Mouse (Mus musculus) brown adipose tissue, adult 24 weeks (tissue): ENCODE data around the gene Tbc1d15. TPM values are rescaled to one million over a fixed set of nuclear protein-coding genes. Genes with fewer than 3 reads are reported as not detected.

Experiments used
- H3K27ac ChIP-seq: fragments of 200-500 bp; replicated peaks from 2 replicates; pipeline ENCODE4 v1.5.1; 2012; ENCODE audit warnings: low read depth, mild to moderate bottlenecking, low read length
- H3K4me1 ChIP-seq: fragments of 200-500 bp; 2 replicates; pipeline ENCODE4 v1.6.1; 2012; ENCODE audit warnings: low read length, mixed read lengths; ENCODE audit not compliant: control insufficient read depth, insufficient read depth, insufficient read length
- H3K4me3 ChIP-seq: fragments of 200-500 bp; 2 replicates; pipeline ENCODE4 v1.5.1; 2012; ENCODE audit warnings: low read depth, mild to moderate bottlenecking, low read length, moderate library complexity; ENCODE audit not compliant: insufficient read depth
- polyA plus RNA-seq: library from polyadenylated mRNA; stranded (reverse); fragments of >200 nt; gene quantifications from 2 replicates; pipeline ENCODE4 v1.2.4, GENCODE M21; 2012; ENCODE audit not compliant: missing spikeins, insufficient read depth, insufficient read length

Gene Tbc1d15
- polyA plus RNA-seq, 1 experiment: 49.9 TPM

DNA sequence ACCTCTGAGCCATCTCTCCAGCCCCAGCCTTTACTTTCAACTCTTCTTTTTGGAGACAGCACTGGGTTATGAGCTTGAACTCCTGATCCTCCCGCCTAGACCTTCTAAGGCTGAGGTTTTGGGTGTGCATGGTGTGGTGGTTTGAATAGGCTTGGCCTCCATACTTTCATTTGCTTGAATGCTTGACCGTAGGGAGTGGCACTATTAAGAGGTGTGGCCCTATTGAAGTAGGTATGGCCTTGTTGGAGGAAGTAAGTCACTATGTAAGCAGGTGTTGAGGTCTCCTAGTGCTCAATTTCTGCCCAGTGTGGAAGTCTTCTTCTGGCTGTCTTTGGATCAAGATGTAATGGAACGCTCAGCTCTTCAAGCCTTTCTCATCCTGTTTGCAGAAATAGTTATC lies 10.2 kb upstream of the Tbc1d15 start:
- H3K4me3 ChIP-seq: no peak overlapping the region
- H3K4me1 ChIP-seq: no peaks in the 10 kb centered on the region
- H3K27ac ChIP-seq: no peak overlapping the region

- Histone ChIP-seq H3K27ac (no peak overlapping the region), H3K4me1 (0 out of 2 replicates have a peak, but pooled peaks cover 2% of the 10 kb centered on the region), H3K4me3 (no peak overlapping the region)
Measured at GRCm38 (mm10) chr10:115256162-115256561, 4.9 kb upstream of the Tbc1d15 start.

- no peak overlapping the region for H3K27ac ChIP-seq
- no peak overlapping the region for H3K4me3 ChIP-seq
- peaks cover 2% of the 10 kb centered on the region; the same call in 1 of the 2 replicates for H3K4me1 ChIP-seq
Measured at GRCm38 (mm10) chr10:115253521-115253920, 2.3 kb upstream of the Tbc1d15 start.

GRCm38 (mm10) chr10:115252321-115252757 lies 1.1 kb upstream of the Tbc1d15 start:
- Histone ChIP-seq H3K4me3 (peak overlapping the region; percentile 55), H3K27ac (0 out of 2 replicates have a peak overlapping the region, but pooled peaks have one; percentile 62)

DNA sequence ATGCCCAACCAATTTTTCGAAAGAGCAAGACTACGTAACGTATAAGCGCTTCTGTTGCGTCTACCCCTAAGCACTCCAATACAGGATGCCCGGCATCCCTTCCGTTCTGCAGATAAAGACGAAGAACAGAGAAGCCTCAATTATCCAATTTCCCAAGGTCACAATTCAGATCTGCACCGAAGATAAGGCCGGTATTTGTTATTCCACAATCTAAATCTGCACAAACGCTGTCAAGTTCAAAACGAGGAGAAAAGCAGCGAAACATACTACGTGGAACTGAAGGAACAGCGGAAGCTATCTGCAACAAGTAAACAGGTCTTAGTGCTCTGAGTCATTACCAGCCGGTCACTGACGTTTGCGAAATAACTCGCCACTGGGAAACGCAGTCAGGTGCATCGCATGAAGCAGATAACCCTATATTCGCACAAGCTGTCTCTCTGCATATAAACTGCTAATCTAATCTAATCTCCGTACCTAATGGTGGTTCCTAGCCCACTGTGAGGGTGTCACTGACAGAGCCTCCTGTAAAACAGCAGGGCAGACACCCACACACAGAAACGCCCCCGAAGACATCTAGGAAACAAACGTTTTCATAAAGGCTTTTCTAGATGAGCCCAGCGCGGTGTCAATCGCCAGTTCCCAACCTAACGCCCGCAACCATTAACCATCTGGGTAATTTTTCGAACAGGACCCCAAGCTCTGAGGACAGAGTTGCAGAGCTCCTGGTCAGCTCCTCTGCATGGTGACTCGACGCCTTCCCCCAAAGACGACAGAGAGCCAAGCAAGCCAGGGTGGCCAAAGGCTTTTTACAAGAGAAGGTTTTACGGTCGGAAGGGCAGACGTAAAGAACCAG lies 806 bp downstream of the Tbc1d15 start:
- peak overlapping the region; percentile 88 for H3K4me3 ChIP-seq
- H3K27ac ChIP-seq: peak overlapping the region; percentile 33; the same call in 1 of the 2 replicates
- H3K4me1 ChIP-seq: peaks cover 2% of the 10 kb centered on the region; the same call in 1 of the 2 replicates

More at GRCm38 (mm10) chr10:115252321-115252757, 1.1 kb upstream of the Tbc1d15 start:
- peaks cover 2% of the 10 kb centered on the region; the same call in 1 of the 2 replicates for H3K4me1 ChIP-seq

GRCm38 (mm10) chr10:115248041-115248440 lies 3.2 kb downstream of the Tbc1d15 start:
- no peak overlapping the region for H3K4me3 ChIP-seq
- no peak overlapping the region for H3K27ac ChIP-seq
- H3K4me1 ChIP-seq: peaks cover 2% of the 10 kb centered on the region; the same call in 1 of the 2 replicates

DNA sequence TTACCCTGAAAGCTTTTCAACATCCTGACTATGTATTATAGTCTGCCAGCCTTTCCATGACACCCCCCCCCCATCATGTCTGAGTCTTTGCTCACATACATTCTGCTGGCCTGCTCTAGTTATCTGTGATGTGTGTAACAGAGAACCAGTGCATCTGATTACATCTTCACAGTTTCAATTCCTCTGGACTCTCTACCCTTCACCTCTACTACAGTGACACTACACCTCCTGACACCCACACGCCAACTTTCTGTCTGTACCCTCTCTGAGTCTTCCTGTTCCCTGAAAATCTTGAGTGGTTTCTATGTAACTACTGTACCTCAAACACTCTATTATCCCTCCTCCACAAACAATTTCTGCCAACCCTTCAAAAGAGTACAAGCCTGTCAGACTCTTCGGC lies 5.8 kb downstream of the Tbc1d15 start:
- Histone ChIP-seq H3K4me1 (no peaks in the 10 kb centered on the region; the same call in 1 of the 2 replicates), H3K27ac (no peak overlapping the region), H3K4me3 (no peak overlapping the region)

- no peaks in the 10 kb centered on the region for H3K4me1 ChIP-seq
- H3K4me3 ChIP-seq: no peak overlapping the region
- H3K27ac ChIP-seq: no peak overlapping the region
Measured at GRCm38 (mm10) chr10:115241082-115241595, 10.1 kb downstream of the Tbc1d15 start.

DNA sequence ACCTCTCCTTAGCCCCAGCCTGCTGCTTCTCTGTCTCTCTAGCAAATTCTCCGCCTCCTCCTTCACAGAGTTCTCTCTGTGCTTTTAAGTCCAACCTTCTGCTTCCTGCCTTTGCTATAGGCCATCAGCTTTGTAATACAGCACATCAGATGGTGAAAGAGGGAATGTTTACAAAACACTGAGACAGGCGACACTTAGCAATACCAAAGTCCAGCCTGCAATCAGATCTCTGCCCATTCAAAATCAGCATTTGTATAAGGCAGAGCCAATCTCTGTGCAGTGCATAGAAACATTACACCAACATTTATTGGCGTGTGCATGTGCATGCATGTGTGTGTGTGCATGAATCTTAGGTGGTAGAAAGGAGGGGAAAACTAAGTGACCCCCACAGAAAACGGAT lies 13.3 kb downstream of the Tbc1d15 start:
- H3K4me3 ChIP-seq: no peak overlapping the region
- no peak overlapping the region for H3K27ac ChIP-seq
- H3K4me1 ChIP-seq: no peaks in the 10 kb centered on the region

DNA sequence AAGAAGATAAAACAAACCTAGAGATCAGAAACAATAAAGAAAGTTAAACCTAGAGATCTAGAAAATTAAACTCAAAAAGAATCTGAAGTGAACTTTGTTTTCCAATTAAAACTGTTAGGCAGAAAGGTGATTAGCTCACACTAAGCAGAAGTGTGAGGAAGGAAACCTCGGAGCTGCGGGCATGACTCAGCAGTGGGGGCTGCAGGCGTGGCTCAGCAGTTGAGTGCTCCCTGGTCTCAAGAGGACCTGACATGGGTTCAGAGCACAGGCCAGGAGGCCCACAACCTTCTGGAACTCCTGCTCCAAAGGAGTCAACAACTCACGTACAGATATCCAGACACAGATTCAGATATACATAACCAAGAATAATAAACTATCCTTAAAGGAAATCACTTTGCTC lies 14.5 kb downstream of the Tbc1d15 start:
- Histone ChIP-seq H3K4me1 (no peaks in the 10 kb centered on the region), H3K4me3 (no peak overlapping the region), H3K27ac (no peak overlapping the region)

- Histone ChIP-seq H3K27ac (no peak overlapping the region), H3K4me3 (no peak overlapping the region), H3K4me1 (no peaks in the 10 kb centered on the region)
Measured at GRCm38 (mm10) chr10:115235501-115235900, 15.8 kb downstream of the Tbc1d15 start.

- Histone ChIP-seq H3K4me1 (no peaks in the 10 kb centered on the region), H3K4me3 (no peak overlapping the region), H3K27ac (no peak overlapping the region)
Measured at GRCm38 (mm10) chr10:115233798-115234197, 17.5 kb downstream of the Tbc1d15 start.

DNA sequence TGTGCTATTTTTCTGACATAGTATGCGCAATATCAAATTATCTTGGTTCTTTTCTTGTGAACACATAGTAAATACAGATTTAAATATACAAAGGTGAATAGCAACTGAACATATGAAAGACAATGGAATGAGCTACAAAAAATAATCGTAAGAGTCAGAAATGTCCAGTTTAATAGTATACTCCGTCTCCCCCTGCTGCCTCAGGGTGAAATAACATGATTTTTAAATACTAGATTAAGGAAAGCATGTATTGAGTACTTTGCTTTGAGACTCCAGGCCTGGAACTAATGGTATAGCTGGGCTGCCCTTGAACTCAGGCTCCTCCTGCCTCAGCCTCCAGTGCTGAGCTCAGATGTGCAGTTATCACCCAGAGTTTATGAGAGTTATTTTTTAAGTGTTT lies 18.8 kb downstream of the Tbc1d15 start:
- no peak overlapping the region for H3K4me3 ChIP-seq
- H3K27ac ChIP-seq: no peak overlapping the region
- no peaks in the 10 kb centered on the region for H3K4me1 ChIP-seq

DNA sequence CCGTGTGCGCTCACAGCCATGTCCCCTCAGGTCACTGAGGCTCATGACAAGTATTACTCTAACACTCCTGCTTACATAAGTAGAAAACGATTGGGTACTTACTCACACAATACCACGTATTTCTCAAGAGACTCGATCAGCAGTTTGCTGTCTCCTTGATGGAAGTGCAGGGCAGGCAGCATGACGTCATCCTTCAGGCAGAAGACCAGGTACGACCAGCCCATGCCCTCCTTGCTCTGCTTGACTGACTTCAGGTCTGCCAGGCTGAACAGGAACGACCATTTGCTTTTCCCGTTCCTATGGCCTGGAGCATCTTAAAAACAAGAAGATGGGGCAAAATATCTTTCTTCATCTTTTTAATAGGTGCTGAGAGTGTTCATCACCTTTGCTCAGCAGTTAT lies 22.2 kb downstream of the Tbc1d15 start:
- Histone ChIP-seq H3K4me3 (no peak overlapping the region), H3K4me1 (no peaks in the 10 kb centered on the region), H3K27ac (no peak overlapping the region)

- Histone ChIP-seq H3K4me3 (no peak overlapping the region), H3K27ac (no peak overlapping the region), H3K4me1 (no peaks in the 10 kb centered on the region)
Measured at GRCm38 (mm10) chr10:115226586-115226985, 24.7 kb downstream of the Tbc1d15 start.

- Histone ChIP-seq H3K4me1 (no peaks in the 10 kb centered on the region), H3K4me3 (no peak overlapping the region), H3K27ac (no peak overlapping the region)
Measured at GRCm38 (mm10) chr10:115223845-115224244, 27.4 kb downstream of the Tbc1d15 start.
